Mouse (Mus musculus): ENCODE measurements around the gene Pld2. TPM values are rescaled to one million over a fixed set of nuclear protein-coding genes. Genes with fewer than 3 reads are reported as not detected.
"Not testable (repeated sequence)": the region's sequence is repeated elsewhere in the genome, so short reads cannot be mapped to it uniquely, and the experiment has no call there.

Gene Pld2
- polyA plus RNA-seq, 1 experiment from 2014 or later, result 5.9 TPM

- ATAC-seq (ENCODE audit: low FRiP score, low TSS enrichment), result peak; percentile 17
- Histone ChIP-seq H3K4me2 (replicated peaks; ENCODE audit: low read depth, low read length) (peak overlapping the region; percentile 88), H3K27ac (ENCODE audit: low read depth, low read length) (peak overlapping the region; percentile 92), H3K36me3 (ENCODE audit: control insufficient read depth, insufficient read depth, low read length) (no peaks in the 10 kb centered on the region), H3K4me3 (ENCODE audit: low read length) (peak overlapping the region; percentile 86), H3K9ac (ENCODE audit: low read depth, low read length) (peak overlapping the region; percentile 88), H3K9me3 (ENCODE audit: control insufficient read depth, low read length) (no peaks in the 10 kb centered on the region), H3K27me3 (ENCODE audit: control insufficient read depth, insufficient read depth, low read length) (no peaks in the 10 kb centered on the region), H3K4me1 (ENCODE audit: control insufficient read depth, insufficient read depth, low read length) (peaks cover 25% of the 10 kb centered on the region; the same call in 1 of the 2 replicates)
- under 1% methylated on average over 25 of the region's 25 CpGs for WGBS
Observed at GRCm38 (mm10) chr11:70563470-70564275, 23.8 kb downstream of the Pld2 start.

DNA sequence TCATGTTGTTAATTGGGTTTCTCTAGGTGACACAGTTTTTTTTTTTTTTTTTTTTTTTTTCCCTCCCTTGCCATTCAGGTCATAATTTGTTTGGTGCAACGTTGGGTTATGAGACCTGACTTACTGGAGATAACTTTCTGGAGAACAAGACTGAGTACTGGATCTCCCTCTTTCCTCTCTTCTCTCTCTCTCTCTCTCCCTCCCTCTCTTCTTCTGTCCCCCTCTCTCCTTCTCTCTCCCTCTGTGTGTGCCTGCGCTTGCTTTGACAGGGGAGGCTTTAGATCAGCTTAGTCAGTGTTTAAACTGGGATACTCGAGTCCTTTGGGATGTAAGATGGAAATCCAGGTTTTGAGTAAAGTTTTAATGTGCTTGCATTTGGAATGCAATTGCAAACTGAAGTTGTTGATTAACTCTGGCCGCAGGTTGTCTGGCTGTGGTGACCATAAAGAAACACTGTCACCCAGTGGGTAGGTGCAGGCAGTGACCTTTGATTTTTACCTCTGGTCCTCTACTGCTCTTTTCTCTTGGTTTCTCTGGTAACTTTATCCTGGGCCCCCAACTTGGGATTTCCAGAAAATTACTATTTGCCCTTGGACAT is 24.5 kb downstream of the Pld2 start:
- Histone ChIP-seq H3K36me3 (ENCODE audit: control insufficient read depth, insufficient read depth, low read length) (no peaks in the 10 kb centered on the region), H3K9me3 (ENCODE audit: control insufficient read depth, low read length) (no peaks in the 10 kb centered on the region), H3K4me1 (ENCODE audit: control insufficient read depth, insufficient read depth, low read length) (peaks cover 25% of the 10 kb centered on the region; the same call in 1 of the 2 replicates), H3K9ac (ENCODE audit: low read depth, low read length) (peak overlapping the region; percentile 88; the same call in 1 of the 2 replicates), H3K4me3 (ENCODE audit: low read length) (peak overlapping the region; percentile 86), H3K4me2 (replicated peaks; ENCODE audit: low read depth, low read length) (peak overlapping the region; percentile 88), H3K27ac (ENCODE audit: low read depth, low read length) (peak overlapping the region; percentile 92), H3K27me3 (ENCODE audit: control insufficient read depth, insufficient read depth, low read length) (no peaks in the 10 kb centered on the region)
- WGBS, result 12% methylated on average over 4 of the region's 4 CpGs
- ATAC-seq (ENCODE audit: low FRiP score, low TSS enrichment), result no peak

GRCm38 (mm10) chr11:70566586-70566985 is 26.7 kb downstream of the Pld2 start:
- Histone ChIP-seq H3K4me1 (ENCODE audit: control insufficient read depth, insufficient read depth, low read length) (peaks cover 27% of the 10 kb centered on the region; the same call in 1 of the 2 replicates), H3K9ac (ENCODE audit: low read depth, low read length) (no peak overlapping the region), H3K4me2 (replicated peaks; ENCODE audit: low read depth, low read length) (no peak overlapping the region), H3K36me3 (ENCODE audit: control insufficient read depth, insufficient read depth, low read length) (no peaks in the 10 kb centered on the region), H3K4me3 (ENCODE audit: low read length) (no peak overlapping the region), H3K9me3 (ENCODE audit: control insufficient read depth, low read length) (no peaks in the 10 kb centered on the region), H3K27me3 (ENCODE audit: control insufficient read depth, insufficient read depth, low read length) (no peaks in the 10 kb centered on the region), H3K27ac (ENCODE audit: low read depth, low read length) (no peak overlapping the region)
- ATAC-seq (ENCODE audit: low FRiP score, low TSS enrichment), result no peak
- WGBS, result 49% methylated on average over 7 of the region's 7 CpGs

DNA sequence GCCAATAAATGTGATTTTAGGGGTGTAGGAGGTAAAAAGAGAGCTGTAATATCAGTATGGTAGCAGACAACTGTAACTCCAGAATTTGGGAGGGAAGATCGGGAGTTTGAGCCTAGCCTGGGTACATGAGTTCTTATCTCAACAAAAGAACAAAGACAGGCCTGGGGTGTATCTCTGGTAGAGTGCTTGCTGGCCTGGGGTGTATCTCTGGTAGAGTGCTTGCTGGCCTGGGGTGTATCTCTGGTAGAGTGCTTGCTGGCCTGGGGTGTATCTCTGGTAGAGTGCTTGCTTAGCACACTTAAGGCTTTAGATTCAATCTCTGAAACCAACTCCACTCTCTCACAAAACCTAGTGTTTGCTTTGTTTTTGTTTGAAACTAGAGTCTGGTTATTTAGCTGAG is 30.8 kb downstream of the Pld2 start:
- peaks cover 18% of the 10 kb centered on the region; the same call in 1 of the 2 replicates for H3K4me1 ChIP-seq (ENCODE audit: control insufficient read depth, insufficient read depth, low read length)
- not testable (repeated sequence) for H3K27me3 ChIP-seq (ENCODE audit: control insufficient read depth, insufficient read depth, low read length); H3K36me3 ChIP-seq (ENCODE audit: control insufficient read depth, insufficient read depth, low read length); H3K4me2 ChIP-seq (replicated peaks; ENCODE audit: low read depth, low read length); H3K9ac ChIP-seq (ENCODE audit: low read depth, low read length); H3K4me3 ChIP-seq (ENCODE audit: low read length); ATAC-seq (ENCODE audit: low FRiP score, low TSS enrichment); H3K27ac ChIP-seq (ENCODE audit: low read depth, low read length); H3K9me3 ChIP-seq (ENCODE audit: control insufficient read depth, low read length)
- WGBS, result 87% methylated on average over 1 of the region's 1 CpGs

- Histone ChIP-seq H3K27me3 (ENCODE audit: control insufficient read depth, insufficient read depth, low read length) (no peaks in the 10 kb centered on the region), H3K4me3 (ENCODE audit: low read length) (no peak overlapping the region), H3K27ac (ENCODE audit: low read depth, low read length) (no peak overlapping the region), H3K4me1 (ENCODE audit: control insufficient read depth, insufficient read depth, low read length) (peaks cover 11% of the 10 kb centered on the region; the same call in 1 of the 2 replicates), H3K4me2 (replicated peaks; ENCODE audit: low read depth, low read length) (no peak overlapping the region), H3K9me3 (ENCODE audit: control insufficient read depth, low read length) (no peaks in the 10 kb centered on the region), H3K36me3 (ENCODE audit: control insufficient read depth, insufficient read depth, low read length) (no peaks in the 10 kb centered on the region), H3K9ac (ENCODE audit: low read depth, low read length) (no peak overlapping the region)
- WGBS, result 79% methylated on average over 1 of the region's 1 CpGs
- no peak for ATAC-seq (ENCODE audit: low FRiP score, low TSS enrichment)
Observed at GRCm38 (mm10) chr11:70571641-70572040, 31.8 kb downstream of the Pld2 start.

DNA sequence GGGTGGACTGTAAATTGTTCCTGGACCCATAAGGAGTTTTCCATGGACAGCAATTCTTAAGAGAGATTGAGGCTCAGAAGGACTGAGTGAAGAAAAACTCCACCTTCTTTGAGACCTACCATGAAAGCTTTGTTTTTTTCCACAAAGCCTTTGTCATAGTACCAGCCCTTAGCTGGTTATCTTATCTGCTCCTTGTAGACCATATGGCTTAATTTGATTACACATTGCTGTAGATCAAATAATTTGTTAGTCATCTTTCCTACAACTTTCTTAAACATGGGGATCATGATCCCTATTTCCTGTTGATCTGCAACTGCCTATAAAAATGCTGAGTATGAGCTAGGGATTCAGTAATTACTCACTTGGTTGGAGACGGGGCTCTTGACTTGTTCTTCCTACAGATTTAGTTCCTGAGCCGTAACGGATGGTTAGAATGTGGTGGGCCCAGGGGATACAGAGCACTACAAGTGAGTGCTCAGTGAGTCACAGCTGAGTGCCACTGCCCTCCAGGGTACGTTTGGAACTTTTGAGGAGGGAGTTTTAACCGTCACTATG is 32.6 kb downstream of the Pld2 start:
- no peak overlapping the region for H3K4me3 ChIP-seq (ENCODE audit: low read length)
- no peak overlapping the region for H3K27ac ChIP-seq (ENCODE audit: low read depth, low read length)
- H3K36me3 ChIP-seq (ENCODE audit: control insufficient read depth, insufficient read depth, low read length), result no peaks in the 10 kb centered on the region
- no peak for ATAC-seq (ENCODE audit: low FRiP score, low TSS enrichment)
- no peaks in the 10 kb centered on the region for H3K9me3 ChIP-seq (ENCODE audit: control insufficient read depth, low read length)
- no peak overlapping the region for H3K9ac ChIP-seq (ENCODE audit: low read depth, low read length)
- no peaks in the 10 kb centered on the region for H3K27me3 ChIP-seq (ENCODE audit: control insufficient read depth, insufficient read depth, low read length)
- peaks cover 12% of the 10 kb centered on the region for H3K4me1 ChIP-seq (ENCODE audit: control insufficient read depth, insufficient read depth, low read length)
- 32% methylated on average over 5 of the region's 5 CpGs for WGBS
- H3K4me2 ChIP-seq (replicated peaks; ENCODE audit: low read depth, low read length), result no peak overlapping the region

- no peak overlapping the region for H3K4me3 ChIP-seq (ENCODE audit: low read length)
- H3K4me2 ChIP-seq (replicated peaks; ENCODE audit: low read depth, low read length), result no peak overlapping the region
- H3K9ac ChIP-seq (ENCODE audit: low read depth, low read length), result no peak overlapping the region
- peaks cover 23% of the 10 kb centered on the region for H3K4me1 ChIP-seq (ENCODE audit: control insufficient read depth, insufficient read depth, low read length)
- H3K9me3 ChIP-seq (ENCODE audit: control insufficient read depth, low read length), result no peaks in the 10 kb centered on the region
- H3K36me3 ChIP-seq (ENCODE audit: control insufficient read depth, insufficient read depth, low read length), result no peaks in the 10 kb centered on the region
- WGBS, result 76% methylated on average over 6 of the region's 6 CpGs
- no peak for ATAC-seq (ENCODE audit: low FRiP score, low TSS enrichment)
- H3K27me3 ChIP-seq (ENCODE audit: control insufficient read depth, insufficient read depth, low read length), result no peaks in the 10 kb centered on the region
- H3K27ac ChIP-seq (ENCODE audit: low read depth, low read length), result no peak overlapping the region
Observed at GRCm38 (mm10) chr11:70573872-70574271, 34.0 kb downstream of the Pld2 start.

DNA sequence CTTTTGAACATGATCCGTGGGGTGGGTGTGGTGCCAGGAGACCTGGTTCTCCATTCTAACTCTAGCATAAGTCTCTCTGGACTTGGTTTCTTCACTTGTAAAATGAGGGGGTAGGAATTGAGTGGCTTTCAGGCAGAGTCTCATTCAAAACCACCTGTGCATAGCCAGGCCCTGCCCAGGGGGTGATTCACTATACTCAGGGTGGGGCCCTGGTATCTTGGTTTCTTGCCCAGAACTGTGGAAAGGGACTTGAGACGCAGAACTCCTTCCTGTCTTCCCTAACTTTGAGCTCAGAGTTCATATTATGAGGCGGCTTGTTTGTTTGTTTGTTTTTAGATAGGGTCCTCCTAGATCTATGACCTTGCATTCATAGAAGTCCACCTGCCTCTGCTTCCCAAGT is 37.3 kb downstream of the Pld2 start:
- Histone ChIP-seq H3K27ac (ENCODE audit: low read depth, low read length) (no peak overlapping the region), H3K27me3 (ENCODE audit: control insufficient read depth, insufficient read depth, low read length) (no peaks in the 10 kb centered on the region), H3K9me3 (ENCODE audit: control insufficient read depth, low read length) (no peaks in the 10 kb centered on the region), H3K4me2 (replicated peaks; ENCODE audit: low read depth, low read length) (no peak overlapping the region), H3K36me3 (ENCODE audit: control insufficient read depth, insufficient read depth, low read length) (no peaks in the 10 kb centered on the region), H3K9ac (ENCODE audit: low read depth, low read length) (0 out of 2 replicates have a peak overlapping the region, but pooled peaks have one; percentile 12), H3K4me1 (ENCODE audit: control insufficient read depth, insufficient read depth, low read length) (peaks cover 26% of the 10 kb centered on the region), H3K4me3 (ENCODE audit: low read length) (no peak overlapping the region)
- WGBS, result 70% methylated on average over 3 of the region's 3 CpGs
- ATAC-seq (ENCODE audit: low FRiP score, low TSS enrichment), result no peak

DNA sequence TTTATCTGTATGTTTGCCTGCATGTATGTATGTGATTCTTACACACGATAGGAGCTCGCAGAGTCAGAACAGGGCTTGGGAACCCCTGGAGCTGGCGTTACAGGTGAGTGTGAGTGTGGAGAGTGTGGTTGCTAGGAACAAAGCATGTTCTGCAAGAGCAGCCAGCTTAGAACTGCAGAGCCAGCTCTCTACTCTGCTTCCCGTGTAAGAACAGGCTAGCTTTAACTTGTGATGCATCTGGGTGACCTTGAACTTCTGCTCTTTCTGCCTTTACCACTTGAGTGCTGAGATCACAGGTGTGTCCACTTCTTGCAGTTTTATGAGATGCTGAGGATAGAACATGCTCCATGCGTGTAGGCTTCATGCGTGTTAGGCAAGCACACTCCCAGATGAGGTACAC is 39.1 kb downstream of the Pld2 start:
- Histone ChIP-seq H3K27me3 (ENCODE audit: control insufficient read depth, insufficient read depth, low read length) (no peaks in the 10 kb centered on the region), H3K4me1 (ENCODE audit: control insufficient read depth, insufficient read depth, low read length) (peaks cover 40% of the 10 kb centered on the region), H3K4me2 (replicated peaks; ENCODE audit: low read depth, low read length) (no peak overlapping the region), H3K27ac (ENCODE audit: low read depth, low read length) (no peak overlapping the region), H3K36me3 (ENCODE audit: control insufficient read depth, insufficient read depth, low read length) (no peaks in the 10 kb centered on the region), H3K9me3 (ENCODE audit: control insufficient read depth, low read length) (no peaks in the 10 kb centered on the region), H3K4me3 (ENCODE audit: low read length) (no peak overlapping the region), H3K9ac (ENCODE audit: low read depth, low read length) (no peak overlapping the region)
- no peak for ATAC-seq (ENCODE audit: low FRiP score, low TSS enrichment)
- WGBS, result 86% methylated on average over 6 of the region's 6 CpGs
